Mouse (Mus musculus) thymus, adult 2 months (tissue): ENCODE measurements around the gene Spef2.

Experiments used
- CTCF ChIP-seq: fragments of 200-500 bp; IDR thresholded peaks from 2 replicates; pipeline ENCODE4 v1.5.1; 2012; ENCODE audit warnings: mild to moderate bottlenecking, control low read depth, low read length, moderate library complexity, borderline replicate concordance; ENCODE audit not compliant: control insufficient read depth, poor library complexity, insufficient read depth; ENCODE audit errors: extremely low read depth
- POLR2A ChIP-seq: fragments of 200-500 bp; IDR thresholded peaks from 2 replicates; pipeline ENCODE4 v1.6.1; 2012; ENCODE audit warnings: mild to moderate bottlenecking, low read length, control low read depth, moderate library complexity; ENCODE audit not compliant: control insufficient read depth, poor library complexity, insufficient read depth; ENCODE audit errors: extremely low read depth

DNA sequence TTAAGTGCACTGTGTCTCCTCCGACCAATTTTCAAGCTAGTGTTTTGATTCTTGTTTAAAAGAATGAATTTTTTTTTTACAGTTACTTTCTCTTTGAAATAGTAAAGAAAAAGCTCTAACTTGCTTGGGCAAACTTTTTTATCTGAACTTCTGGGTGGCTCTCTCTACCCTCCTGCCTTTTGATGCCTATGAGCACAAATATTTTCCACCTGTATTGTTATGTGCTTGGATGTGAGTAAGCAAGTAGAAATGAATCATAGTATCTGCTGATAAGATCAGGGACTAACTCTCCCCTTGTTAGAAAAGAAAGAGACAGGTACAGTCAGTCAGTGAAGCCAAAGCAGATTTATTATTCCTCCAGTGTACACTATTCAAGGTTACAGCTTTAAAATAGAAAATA lies 87.5 kb downstream of the Spef2 start:
- TF ChIP-seq POLR2A (no peak), CTCF (no peak)
